Mouse (Mus musculus): ENCODE results near the gene Hmmr.
A peak's percentile ranks its signal among the peaks of the same experiment; 100 is the strongest.

Hmmr gene

GRCm38 (mm10) chr11:40695103-40695502 is 38.1 kb downstream of the Hmmr start, which contains the start of gene Mat2b:
Gene Mat2b, minus strand, starts transcription at chr11:40695203.
- DNase-seq (ENCODE audit: low read depth, low spot score) = no peak

DNA sequence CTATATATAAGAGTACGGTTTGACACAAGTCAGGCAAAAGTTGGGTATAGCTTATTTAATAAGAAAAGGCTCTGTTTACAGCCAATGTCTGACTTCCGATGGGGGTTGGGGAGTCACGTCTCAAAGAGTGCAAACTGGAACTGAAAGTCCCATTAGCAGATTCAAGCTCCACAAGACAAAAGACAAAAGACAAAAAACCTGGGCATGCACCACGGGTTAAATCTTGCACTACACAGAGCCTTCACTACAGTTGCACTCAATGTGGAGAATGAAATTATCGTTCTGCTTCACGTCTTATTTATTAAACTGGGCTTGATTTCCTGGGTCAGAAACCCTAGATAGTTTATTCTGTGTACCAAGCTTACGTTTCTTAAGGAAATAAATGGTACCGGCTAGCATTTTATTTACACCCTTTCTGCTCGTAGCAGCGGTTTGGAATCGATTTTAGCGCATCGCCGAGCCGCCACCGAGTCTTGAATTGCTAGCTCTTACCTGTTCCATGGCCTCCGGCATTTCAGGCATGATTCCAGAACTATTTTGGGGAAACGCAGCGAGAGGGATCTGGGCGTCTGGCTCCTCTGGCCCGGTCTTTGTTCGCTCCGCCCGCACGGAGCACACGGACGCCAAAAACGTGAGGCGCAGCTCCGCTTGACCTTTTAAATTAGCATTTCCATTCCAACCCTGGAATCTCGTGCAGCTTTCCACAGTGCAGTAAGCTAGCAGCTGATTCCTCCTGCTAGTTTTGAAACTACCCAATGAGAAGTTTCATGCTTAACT is 38.7 kb downstream of the Hmmr start:
- DNase-seq (ENCODE audit: low read depth, low spot score) = peak; percentile 96

DNA sequence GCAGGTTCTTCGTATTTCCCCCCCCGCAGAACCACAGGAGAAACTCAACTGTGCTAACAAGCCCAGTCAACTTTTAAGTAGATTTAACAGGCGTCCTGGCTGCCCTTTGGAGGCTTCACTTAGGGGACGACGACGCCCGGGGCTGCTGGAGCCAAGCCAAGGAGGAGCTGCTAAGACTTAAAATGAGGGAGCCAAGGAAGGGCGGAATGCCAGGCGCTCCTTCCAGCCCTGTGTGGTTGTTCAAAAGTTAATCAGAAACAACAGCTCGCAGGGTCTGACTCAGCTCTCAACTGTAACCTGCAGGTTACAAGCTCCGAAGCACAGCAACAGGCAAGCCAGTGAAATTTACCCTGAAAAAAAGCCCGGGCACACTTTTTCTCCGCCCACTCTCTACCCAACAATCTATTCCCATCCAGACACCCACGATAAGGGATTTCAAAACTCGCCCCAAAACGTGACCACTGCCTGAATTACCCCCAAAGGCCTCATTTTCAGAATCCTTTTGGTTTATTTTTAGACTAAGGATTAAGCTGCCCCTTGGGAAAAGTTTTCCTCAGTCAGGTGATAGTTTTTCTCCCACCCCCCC is 39.8 kb downstream of the Hmmr start:
- peak; percentile 48 for DNase-seq (ENCODE audit: low read depth, low spot score)

DNA sequence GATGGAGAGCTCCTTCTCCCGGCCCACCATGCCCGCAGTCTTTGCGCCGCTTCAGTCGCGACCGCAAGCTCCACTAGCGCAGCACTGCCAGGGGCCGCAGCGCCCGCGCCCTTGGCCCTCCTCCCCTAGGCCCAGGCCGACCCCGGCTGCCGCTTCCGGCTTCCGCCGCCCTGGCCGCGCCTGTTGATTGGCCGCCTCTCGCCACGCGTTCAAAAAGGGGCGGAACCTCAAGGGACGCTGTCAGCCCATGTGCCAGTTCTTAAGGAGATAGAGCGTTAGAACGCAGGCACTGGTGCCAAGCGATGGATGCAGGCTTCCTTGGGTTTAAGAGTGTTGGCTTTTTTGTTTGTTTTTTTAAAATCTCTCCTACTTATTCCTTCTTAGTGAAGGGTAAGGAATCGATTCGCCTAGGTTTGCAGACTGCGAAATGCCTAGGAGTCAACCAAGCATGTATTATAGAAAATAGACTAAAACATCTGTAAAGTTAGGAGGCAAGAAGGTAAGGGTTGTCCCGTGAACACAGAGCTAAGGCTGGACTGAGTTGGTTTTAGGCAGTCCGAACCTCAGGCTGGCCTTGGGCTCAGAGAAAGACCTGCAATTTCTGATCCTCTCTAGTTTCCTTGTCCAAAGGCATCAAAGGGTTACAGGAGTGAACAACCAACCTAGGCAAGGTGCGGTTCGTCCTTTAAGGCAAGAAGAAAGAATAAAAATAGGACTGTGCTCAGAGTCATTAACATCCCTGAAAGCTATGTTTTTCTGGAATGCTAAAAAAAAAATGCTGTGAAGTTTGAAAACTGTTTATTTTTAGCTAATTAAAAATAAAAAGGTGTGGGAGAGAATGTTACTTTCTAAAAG is 40.5 kb downstream of the Hmmr start:
- peak; percentile 95 for DNase-seq (ENCODE audit: low read depth, low spot score)

DNA sequence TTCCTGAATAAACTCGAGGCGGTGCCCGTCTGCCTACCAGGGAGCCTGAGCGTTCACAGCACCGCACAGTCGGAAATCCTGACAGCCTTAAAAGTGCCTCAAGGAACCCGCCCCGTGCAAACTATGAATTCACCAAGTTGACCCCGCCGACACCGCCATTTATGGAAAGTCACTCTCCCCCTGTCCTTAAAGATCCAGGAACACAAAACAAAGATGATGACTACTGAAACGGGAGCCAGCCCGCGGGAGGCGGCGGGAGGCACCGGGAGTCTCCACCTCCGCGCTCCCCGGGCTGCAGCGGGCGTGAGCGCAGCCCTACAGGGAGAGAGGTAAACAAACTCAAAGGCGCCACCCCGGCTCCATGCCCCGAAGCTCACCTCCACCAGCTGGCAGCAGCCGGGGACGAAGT is 41.1 kb downstream of the Hmmr start:
- DNase-seq (ENCODE audit: low read depth, low spot score) = peak; percentile 65

GRCm38 (mm10) chr11:40690444-40691127 is 42.6 kb downstream of the Hmmr start:
- no peak for DNase-seq (ENCODE audit: low read depth, low spot score)

- no peak for DNase-seq (ENCODE audit: low read depth, low spot score)
Measured at GRCm38 (mm10) chr11:40683295-40683694, 49.9 kb downstream of the Hmmr start.

DNA sequence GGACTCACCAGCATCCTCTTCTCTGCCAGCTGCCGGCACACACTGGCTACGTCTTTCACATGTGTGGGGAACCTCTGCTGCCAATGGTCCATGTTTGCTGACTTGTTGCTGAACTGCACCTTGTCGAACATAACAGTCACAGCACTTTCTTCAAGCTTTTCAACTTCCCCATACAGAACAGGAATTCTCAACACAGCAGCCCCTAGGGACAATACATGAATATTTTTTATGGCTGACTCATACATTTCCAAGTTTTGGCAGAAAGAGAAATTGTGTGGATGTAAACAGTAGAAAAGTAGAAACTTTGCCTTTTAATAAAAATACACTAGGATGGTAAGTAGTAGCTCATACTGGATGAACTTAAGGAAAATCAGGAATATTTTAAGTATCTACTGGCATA is 50.8 kb downstream of the Hmmr start:
- no peak for DNase-seq (ENCODE audit: low read depth, low spot score)

DNA sequence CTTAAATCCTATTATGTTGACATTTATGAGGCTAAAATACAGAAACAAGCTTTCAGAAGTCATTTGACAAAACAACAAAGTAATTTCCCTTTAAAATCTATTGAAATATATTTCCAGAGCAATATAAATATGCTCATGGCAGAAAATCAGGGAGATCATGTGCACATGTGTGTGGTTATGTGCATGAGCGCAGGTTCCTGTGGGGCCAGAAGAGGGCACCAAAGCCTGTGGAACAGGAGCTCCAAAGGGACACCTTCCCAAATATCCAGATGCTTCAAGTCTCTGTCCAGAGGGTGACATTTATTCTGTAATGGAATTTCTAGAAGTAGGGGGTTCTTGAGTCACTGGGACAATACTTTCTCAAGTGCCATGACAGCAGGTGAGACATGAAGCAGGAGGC is 56.1 kb downstream of the Hmmr start:
- peak; percentile 67 for DNase-seq (ENCODE audit: low read depth, low spot score)

DNA sequence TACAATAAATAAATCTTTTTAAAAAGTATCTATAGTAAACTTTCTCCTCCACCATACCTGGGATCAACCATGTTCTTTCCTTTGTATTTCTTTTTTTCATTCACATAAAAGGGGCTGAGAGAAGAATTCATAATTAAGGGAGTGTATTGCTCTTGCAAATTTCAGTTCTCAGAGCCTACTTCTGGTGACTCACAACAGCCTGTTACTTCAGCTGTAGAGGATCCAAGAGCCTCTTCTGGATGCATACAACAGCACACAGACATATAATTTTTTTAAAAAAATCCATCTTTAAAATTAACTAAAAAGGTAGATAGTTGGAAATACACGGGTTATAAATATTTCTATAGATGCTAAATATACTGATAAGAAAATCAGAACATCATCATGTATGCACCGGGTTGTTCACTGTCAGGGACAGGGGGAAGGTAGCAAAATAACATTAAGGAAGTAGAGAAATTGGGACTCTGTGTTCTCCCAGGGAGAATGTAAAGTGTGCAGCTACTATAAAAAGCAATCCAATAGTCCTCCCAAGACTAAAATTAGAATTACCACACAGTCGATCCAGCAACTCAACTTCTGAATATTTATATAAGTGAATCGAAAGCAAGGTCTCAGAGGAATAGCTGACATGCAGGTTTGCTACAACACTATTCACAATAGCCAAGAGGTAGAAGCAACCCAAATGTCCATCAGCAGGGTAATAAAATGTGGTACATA is 58.0 kb downstream of the Hmmr start:
- DNase-seq (ENCODE audit: low read depth, low spot score) = no peak

Measured in R1 (cell line).